Mouse (Mus musculus): ENCODE results near the gene Sestd1. TPM values are rescaled to one million over a fixed set of nuclear protein-coding genes. Genes with fewer than 3 reads are reported as not detected.

The Sestd1 gene
- total RNA-seq, 4 experiments from 2014 or later: 47.9 to 50.4 (median 49.7) TPM

DNA sequence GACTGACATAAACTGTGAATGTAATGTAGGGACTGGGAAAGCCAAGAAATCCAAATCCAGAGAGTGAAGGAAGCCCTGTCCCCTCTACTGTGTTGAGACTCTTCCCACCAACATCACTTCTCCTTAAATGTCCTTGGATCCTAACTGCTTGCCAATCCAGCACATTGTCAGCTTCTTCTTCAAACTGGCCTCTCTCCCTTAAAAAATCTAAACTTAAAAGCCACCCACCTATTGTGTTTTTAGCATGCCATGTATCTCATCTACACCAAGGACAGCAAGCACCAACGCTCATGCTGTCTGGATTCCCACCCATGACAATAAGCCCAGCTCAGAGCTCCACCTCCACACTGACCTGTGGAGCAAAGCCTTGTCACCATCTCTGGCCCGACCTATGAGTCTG lies 7.4 kb downstream of the Sestd1 start:
- no peak for DNase-seq (ENCODE audit: low spot score in 2 of 2)

DNA sequence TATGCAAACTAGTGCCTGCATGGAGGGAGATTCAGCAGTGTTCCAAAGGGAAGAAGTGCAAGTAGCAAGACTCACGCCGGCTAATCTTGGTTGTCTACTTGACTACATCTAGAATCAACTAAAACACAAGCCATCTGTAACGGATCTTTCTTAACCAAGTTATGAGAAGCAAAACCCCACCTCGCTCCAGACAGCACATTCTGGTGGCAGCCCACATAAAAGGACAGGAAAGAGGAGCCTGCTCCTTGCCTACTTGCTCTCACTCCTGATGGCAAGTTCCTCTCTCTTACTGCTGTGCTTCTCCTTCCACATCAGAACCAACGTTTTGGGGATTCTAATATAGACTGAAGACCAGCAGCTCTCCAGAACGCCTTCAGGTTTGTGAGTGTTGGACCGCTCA lies 9.6 kb downstream of the Sestd1 start:
- DNase-seq (ENCODE audit: low spot score in 2 of 2): no peak

DNA sequence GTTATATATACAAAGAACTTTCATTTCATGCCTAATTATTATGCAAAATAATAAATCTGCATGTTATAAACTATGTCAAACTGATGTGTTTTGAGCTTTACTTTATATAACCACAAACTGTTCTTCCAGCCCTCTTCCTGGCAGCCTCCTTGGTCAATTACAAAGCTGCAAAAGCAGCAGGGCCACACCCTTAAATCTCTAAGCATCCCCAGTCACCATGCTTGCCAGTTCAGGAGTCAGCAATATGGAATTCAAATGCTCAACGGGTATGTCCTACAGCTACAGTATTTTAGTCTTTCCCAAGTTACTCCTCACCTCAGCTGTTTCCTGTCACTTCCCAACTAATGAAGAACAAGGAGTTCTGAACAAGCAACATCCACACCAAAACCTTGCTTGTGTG lies 10.3 kb downstream of the Sestd1 start:
- DNase-seq (ENCODE audit: low spot score in 2 of 2): no peak

DNA sequence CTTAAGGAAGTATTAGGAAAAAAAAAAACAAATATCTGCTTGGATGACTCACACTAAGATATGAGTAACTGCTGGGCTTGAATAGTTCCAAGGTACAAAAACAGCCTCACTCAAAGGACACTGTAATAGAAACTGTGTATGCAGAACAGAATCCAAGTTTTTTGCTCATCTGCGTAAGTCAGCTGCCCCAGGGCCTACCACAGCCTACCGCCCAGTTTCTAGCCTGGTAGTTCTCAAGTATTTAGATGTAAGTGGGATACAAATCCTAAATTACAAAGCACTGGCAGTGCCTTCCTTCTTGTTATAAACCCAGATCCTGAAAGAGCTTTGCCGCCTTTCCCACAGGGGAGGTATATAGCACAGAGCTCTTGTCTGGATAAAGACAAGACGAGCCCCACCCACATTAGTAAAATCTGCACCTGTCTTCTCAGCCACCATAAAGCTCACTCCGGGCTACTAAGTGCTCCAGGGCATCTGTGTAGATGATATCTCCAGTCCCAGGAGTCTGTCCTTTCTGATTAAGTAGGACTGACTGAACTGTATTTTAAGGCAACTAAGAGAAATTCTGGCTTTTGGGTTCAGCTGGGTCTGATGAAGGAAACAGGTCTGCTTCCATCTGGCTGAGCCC lies 11.7 kb downstream of the Sestd1 start:
- DNase-seq (ENCODE audit: low spot score in 2 of 2): no peak

DNA sequence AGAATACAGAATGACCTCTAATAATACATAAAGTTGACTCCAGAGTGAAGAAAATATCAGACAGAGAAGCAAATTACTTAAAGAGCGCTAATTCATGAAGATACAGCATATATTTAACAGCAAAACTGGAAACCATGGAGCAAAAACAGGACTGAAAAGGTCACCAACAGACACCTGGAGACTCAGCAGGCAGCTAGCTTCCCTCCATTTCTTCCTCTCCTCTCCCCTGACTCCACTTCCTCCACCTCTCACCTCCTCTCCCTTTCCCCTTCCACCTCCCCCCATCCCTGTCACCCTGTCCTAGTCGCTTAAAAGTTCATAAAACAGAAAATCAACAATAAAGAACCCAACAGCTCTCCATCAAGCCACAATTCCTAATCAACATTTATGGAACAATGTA lies 13.5 kb downstream of the Sestd1 start:
- DNase-seq (ENCODE audit: low spot score in 2 of 2): no peak

DNA sequence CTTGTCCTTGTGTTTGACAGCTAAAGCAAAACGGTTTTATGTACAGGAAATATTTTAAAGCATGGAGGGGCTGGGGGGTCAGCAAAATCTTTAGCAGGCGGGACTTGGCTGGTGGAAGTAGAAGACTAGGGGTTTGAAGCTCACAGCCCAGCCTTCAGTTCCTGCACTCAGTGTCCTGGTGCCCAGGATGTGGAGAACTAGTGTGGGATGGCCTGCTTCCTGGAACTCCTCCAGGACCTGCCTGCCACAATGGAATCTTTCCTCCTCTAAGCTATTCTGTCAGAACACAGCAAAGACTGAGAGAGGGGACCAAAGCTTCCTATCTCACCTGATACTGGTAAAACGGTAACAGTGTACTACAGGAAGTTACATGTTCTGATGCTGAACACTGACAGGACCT lies 14.4 kb downstream of the Sestd1 start:
- no peak for DNase-seq (ENCODE audit: low spot score in 2 of 2)

DNA sequence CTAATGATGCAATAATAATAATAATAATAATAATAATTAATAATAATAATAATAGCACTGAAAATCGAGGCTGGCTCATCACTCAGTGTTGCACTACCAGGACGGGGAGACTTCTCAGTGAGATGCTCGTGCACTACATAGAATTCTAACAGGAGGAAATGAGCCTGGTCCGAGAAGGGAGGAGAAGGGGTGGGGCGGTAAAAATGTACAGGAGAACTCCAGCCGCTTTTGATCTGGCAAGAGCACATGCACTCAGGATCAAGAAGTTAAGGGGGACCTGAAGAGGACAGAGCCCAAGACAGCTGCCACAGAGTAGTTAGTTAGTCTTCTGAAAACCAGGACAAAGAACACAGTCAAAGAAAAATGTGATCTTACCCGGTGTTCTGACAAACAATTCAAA lies 15.1 kb downstream of the Sestd1 start:
- DNase-seq (ENCODE audit: low spot score in 2 of 2): no peak

DNA sequence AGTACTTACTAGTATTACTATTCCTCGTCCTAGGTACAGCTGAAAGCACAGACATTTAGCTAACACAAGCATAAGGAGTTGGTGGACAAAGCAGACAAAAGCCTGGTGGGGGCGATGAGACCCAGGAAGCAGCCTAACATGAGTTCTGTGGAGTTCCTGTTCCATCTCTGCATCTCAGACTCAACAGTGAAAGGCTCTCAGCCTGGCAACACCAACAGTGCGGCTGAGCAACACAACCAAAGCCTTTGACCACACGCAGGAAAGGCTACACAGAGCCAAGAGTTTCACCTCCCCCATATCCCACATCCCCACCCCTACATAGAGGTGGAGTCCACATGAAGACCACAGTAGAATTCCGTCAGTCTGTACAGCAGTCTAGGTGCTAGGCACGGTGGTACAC lies 15.8 kb downstream of the Sestd1 start:
- DNase-seq (ENCODE audit: low spot score in 2 of 2): no peak

DNA sequence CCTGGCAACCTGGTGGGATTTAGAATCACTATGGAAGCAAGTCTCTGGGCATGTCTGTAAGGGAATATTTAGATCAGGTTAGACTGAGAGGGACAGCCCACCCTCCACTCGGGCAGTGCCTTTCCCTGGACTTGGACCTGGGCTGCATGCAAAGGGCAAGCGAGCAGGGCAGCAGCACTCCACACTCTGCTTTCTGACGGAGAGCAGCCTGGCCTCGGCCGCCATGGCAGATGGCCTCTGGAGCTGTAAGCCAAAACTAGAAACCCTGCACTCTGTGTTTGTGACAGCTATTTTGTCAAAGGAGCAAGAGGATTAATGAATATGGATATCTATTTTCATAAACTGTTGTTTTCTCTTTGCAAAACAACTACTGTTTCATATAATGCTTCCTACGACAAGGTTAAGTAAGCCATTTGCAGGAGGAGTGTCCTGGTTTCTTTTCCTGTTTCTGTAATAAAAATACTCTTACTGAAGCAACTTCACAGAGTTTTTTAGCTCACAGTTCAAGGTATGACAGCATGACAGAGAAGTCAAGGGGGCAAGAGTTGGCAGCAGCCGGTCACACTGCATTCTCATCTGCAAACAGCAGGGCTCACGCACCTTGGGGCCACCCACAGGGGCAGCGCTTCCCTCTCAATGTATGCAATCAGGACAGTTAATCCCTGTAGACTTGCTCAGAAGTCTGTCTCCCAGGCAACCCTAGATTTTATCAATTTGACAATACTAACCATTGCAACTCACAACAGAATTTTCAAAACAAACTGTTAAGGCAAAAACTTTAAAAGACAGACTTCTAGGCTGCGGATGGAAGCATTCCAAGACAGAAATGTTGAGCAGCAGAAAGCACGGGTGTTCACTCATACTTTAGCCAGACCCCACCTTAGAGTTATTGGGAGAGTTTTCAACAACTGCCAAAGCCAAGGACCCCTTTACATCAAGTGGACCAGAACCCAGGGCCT lies 16.6 kb downstream of the Sestd1 start:
- DNase-seq (ENCODE audit: low spot score in 2 of 2): no peak

DNA sequence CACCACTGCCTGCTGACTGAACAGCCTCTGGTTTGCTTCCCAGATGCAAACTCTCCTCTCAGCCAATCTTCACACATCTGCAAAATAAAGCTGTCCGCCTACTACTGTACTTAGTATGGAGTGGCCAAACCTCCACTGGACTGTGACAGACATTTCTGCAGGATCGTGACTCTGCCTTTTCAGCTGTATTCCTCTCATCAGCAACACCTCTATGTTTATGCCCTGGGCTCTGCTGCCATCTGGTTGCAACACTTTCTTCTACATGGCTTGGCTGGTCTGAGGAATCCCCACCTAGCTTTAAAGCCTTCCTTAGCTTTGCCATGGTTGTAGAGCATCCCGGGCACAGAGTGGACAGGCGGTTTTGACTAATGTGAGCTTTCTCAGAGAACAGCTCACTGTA lies 20.3 kb downstream of the Sestd1 start:
- DNase-seq (ENCODE audit: low spot score in 2 of 2): no peak

DNA sequence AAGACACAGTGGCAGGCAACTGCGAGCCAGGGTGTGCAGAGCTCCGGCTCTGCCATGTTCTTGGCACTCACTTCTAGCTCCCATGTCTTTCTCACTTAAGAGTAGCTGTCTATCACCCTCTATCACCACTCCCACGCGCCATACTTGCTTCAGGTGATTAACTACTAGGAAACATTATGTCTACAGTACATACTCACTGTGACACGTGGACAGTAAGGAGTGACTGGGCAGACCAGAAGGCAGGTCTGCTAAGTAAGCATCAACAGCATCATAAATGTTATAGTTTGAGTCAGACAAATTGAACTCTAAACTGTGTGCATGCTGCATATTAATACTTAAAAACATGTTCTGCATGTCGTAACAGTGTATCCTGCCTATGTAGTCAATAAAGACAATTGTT lies 27.2 kb downstream of the Sestd1 start:
- DNase-seq (ENCODE audit: low spot score in 2 of 2): no peak

DNA sequence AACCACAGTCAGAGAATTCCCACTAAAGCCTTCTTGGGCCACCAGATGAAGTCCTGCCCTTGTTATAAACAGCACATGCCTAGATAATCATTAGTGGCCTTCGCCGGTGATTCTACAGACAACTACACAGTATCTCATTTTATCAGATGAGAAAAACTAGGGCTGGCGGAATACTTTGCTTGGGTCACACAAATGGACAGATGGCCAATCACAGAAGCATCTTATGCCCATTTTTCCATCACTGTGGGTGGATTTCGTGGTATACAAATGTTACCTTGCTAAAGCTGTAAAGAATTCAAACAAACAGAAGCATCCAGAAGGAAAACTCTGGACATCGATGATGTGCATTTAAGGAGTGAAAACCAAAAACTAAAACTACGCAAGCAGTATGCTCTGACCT lies 28.7 kb downstream of the Sestd1 start:
- DNase-seq (ENCODE audit: low spot score in 2 of 2): no peak

DNA sequence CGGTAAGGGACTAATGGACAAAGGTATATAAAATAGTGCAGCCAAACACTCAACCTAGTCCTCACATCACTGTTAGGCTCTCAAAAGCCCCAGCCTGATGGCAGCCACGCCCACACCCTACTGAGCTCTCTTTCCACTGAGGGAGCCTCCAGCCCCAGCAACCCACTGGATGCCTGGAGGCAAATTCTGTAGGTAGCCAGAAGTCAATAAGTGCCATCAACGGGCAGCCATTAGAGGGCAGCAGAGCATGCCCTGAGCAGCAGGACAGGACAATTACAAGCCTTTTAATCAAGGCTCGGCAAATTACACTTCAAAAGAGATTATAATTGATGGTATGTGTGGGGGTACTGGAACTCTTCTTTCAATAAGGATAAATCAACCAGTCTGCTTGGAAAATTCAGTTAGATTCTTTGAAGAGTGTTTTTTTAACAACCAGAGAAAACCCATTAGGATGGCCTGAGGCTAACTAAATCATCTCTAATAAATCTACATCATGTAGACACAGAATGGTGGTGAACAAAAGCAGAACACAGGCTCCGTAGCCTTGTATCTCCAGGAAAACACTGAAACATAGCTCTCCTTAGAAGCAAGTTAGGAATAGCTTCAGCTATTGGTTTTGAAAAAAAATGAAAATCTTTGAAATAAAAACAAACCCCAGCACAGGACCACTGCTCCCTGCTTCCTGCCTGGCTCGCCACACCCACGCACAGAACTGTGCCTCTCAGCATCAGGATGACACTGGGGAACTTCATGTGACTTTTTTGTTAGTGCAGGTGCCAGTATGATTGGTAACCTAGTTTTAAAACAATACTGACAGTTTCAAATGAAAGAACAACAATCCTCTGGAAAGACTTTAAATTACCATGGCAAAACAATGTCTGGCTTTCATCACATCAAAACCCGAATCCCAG lies 30.4 kb downstream of the Sestd1 start:
- DNase-seq (ENCODE audit: low spot score in 2 of 2): no peak

DNA sequence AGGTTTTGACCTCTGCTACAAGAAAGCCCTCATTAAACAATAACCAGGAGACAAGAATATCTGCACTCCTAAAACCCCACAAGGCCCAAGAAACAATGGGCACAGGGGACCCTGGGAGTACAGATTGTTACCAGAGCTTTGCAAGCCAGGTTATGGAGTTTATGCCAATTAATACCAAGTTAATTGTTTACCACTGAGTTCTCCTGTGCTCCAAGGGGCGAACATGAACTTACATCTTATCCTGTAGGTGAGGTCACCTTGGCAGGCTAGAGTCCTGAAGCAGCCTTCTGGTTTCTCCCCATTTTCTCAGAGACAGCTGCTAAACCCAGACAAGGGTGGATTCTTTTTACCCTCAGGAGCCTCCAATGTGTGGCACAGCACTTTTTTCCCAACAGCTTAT lies 32.0 kb downstream of the Sestd1 start:
- no peak for DNase-seq (ENCODE audit: low spot score in 2 of 2)

DNA sequence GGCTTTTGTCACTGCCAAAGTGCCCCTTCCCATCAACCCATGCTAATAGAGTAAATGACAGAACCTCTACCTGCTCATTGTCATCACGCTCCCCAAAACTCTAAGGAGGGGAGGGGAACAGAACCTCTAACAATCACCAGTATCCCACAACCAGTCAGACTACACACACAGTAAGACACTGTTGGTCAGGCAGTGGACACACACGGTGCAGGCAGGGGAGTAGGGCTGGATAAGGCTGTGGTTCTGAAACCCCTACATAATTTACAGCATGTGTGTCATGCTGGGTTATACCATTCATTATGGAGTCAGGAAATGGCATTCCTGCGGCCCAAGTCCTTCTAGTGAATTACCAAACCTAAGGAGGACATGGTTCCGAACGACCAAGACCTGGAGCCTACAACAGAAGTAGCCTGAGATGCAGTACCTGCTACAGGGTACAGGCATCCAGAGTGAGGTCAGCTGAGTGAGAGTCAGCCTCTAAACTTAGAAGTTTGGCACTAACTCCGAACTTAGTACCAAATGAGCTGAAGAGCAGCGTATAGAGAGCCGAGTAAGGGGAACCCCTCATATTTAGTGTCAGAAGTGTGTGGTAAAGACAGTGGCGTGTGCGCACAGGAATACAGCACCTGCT lies 33.1 kb downstream of the Sestd1 start:
- DNase-seq (ENCODE audit: low spot score in 2 of 2): no peak

DNA sequence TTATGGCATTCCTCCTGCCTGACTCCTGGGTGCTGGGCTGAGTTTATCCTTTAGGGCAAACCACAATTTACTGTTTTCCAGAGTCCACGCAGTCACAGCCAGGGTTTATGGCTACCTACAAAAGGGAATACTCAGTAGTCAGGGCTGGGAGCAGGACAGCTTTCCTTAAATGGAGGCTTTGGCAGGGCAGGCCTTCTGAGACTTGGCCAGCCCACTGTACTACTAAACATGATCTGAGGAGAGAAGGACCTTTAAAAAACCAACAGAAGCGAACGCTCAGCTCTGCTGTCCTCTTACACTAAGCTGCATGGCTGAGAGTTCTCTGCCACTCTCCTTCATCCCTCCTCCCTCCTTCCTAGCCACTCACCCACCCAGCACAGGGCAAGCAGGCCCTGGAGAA lies 34.6 kb downstream of the Sestd1 start:
- no peak for DNase-seq (ENCODE audit: low spot score in 2 of 2)

DNA sequence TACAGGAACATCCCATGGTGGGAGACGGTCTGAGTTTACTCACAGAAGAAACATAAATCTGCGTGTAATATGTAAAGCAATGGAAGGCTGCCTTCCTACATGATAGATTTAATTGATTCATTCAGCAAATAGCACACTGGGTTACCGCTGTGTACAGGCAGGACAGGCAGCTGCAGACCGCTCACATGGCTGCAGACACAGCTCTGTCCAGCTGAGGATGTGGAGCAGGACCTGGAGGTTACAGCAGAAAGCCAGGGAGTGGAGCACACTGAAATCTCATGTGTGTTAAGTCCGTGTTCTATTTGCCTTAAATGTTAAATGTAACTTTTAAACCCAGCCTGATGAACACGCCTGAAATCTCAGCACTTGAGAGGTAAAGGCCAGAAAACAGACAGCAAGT lies 38.1 kb downstream of the Sestd1 start:
- DNase-seq (ENCODE audit: low spot score in 2 of 2): no peak

DNA sequence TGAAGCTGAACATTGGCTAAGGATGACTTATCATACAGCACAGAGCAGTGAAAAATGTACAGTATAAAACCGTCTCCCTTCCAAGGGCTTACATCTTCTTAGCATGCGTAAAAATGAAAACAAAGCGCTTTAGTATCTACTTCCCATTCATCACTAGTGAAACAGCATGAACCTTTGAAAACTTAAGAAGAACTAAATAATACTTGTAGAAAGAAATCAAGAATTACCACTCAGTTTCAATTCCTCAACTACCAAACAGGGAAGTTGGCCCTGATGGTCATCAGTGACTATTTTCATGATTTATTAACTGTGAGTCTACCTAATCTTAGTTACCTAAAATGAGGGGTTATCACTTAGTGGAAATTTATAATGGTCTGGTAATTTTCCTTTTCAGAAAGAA lies 41.8 kb downstream of the Sestd1 start:
- no peak for DNase-seq (ENCODE audit: low spot score in 2 of 2)

DNA sequence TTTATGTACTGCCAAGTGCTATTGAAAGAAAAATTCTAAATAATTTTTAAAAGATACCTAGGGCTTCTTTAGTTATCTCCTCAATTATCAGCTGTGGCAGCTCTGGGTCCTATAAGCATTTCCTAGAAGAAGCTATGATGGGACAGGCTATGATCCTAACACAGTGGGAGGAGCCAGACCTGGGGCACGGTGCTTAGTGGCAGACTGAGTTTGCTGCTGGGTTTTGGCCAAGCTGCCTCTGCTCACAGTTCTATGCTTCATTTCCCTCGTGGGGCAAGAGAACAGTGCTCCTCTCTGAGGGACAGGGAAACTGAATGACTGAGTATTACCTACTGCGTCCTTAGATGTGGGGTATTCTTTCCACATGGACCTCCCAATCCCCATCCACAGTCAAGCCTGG lies 42.3 kb downstream of the Sestd1 start:
- DNase-seq (ENCODE audit: low spot score in 2 of 2): no peak

DNA sequence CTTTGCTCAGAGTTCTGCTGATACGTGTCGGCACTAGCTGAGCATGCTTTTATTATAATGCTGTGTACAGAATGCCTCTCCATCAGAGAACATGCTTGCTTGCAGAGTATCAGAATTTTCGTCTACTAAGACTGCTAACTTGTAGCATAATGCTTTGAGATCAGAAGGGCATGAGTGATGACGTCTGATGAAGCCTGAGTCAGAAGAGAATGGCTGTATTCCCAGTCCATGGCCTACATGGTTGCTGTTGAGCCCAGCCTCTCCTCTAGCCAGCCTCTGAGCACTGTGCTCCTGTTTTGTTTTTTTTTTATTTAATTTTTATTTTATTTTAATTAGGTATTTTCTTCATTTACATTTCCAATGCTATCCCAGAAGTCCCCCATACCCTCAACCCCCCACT lies 43.5 kb downstream of the Sestd1 start:
- DNase-seq (ENCODE audit: low spot score in 2 of 2): no peak

DNA sequence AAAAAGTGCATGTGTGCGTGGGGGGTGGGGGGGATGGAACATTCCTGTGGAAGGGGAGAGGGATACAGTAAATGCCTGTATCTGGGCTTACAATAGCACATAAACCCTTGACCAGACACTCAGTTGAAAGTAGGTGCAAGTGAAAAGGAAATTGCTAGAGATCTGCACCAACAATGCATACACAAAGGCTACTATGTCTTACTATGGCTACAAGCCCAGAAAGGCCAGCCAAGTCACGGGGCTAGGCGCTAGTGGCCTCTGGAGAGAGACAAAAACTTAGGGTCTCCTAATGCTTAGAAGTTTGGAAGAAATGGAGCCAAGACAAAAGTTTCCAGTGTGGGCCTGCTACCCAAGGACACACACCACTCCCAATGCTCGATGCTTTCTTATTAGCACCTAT lies 44.5 kb downstream of the Sestd1 start:
- no peak for DNase-seq (ENCODE audit: low spot score in 2 of 2)

DNA sequence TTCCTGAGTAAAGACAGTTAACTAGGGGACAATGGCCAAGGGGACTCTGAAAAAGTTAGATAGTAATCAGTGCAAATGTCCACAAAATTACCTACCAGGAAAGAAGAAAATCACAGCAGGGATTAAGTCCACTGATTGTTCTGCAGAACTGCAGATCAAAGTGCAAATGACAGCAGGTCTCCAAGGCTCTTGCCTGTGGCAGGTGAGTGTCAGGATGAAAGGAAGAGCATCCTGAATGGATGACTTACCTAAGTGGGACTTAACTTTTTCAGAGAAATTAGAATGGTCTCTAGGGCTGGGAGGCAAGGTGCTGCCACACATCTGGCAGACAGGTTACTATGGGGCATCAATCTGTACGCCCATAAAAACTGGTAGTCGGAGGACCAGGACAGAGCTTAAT lies 47.8 kb downstream of the Sestd1 start:
- DNase-seq (ENCODE audit: low spot score in 2 of 2): no peak
